Mouse (Mus musculus): ENCODE data around the gene Hist1h4n. TPM values are rescaled to one million over a fixed set of nuclear protein-coding genes. Genes with fewer than 3 reads are reported as not detected.
"Not testable (repeated sequence)": the region's sequence is repeated elsewhere in the genome, so short reads cannot be mapped to it uniquely, and the experiment has no call there.

Gene Hist1h4n
- 9.7 and 10.0 TPM in 2 replicates for polyA plus RNA-seq (2016; fragmentation: Nextera tagmentation; extraction: Ambion mirVana)

DNA sequence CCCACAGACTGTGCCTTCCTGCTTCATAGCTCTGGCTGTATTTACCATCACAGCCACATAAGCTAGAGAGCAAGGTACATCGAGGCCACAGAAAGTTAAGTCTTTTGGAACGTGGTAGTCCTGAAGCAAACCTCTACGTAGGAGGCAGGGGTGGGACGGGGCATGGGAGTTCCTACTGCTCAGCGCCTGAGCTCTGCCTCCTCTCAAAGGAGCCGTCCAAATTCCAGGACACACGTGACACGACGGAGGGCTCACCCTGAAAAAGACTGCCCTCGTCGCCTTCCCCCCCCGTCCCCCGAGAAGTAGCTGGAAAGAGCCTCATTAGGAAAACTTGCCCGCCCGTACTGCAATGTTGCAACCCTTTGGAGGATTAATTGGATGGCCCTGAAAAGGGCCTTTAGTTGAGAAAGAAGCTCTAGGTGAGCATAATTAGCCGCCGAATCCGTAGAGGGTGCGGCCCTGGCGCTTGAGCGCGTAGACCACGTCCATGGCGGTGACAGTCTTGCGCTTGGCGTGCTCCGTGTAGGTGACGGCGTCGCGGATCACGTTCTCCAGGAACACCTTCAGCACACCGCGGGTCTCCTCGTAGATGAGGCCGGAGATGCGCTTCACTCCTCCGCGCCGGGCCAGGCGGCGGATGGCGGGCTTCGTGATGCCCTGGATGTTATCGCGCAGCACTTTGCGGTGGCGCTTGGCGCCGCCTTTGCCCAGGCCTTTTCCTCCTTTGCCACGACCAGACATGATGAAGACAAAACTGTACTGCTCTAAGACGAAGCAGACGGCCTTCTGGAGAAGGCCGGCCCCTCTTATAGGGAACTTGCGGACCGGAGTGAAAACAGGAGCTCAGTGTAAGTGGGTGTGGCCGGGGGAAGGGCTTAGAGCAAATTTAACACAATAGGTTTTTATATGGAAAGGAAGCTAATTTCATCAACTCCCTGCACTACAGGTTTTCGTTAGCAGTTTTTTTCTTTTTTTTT, at the start of gene Hist1h4n:
Gene Hist1h4n (minus strand): TSS at position 779 of the 977 bp plus-strand sequence.
- not testable (repeated sequence) for DNase-seq (ENCODE audit: low spot score); H3K4me1 ChIP-seq (replicated peaks); H3K36me3 ChIP-seq; H3K27me3 ChIP-seq (ENCODE audit: insufficient read depth, poor library complexity, severe bottlenecking); H3K9me3 ChIP-seq
- Histone ChIP-seq H3K4me3 (peak within 1 kb of the TSS; percentile 34), H3K27ac (peak within 1 kb of the TSS; percentile 62)
- under 1% methylated on average over 30 of the region's 58 CpGs for WGBS

- DNase-seq (ENCODE audit: low spot score), result no peak
- H3K9me3 ChIP-seq, result no peaks in the 10 kb centered on the region
- 88% methylated on average over 6 of the region's 6 CpGs for WGBS
- no peak overlapping the region for H3K27ac ChIP-seq
- H3K4me3 ChIP-seq, result no peak overlapping the region
- no peaks in the 10 kb centered on the region for H3K36me3 ChIP-seq
- no peaks in the 10 kb centered on the region; the same call in 1 of the 2 replicates for H3K4me1 ChIP-seq (replicated peaks)
- H3K27me3 ChIP-seq (ENCODE audit: insufficient read depth, poor library complexity, severe bottlenecking), result no peaks in the 10 kb centered on the region
These were observed 48.7 kb upstream of the Hist1h4n start for GRCm38 (mm10) chr13:21880735-21881134.

DNA sequence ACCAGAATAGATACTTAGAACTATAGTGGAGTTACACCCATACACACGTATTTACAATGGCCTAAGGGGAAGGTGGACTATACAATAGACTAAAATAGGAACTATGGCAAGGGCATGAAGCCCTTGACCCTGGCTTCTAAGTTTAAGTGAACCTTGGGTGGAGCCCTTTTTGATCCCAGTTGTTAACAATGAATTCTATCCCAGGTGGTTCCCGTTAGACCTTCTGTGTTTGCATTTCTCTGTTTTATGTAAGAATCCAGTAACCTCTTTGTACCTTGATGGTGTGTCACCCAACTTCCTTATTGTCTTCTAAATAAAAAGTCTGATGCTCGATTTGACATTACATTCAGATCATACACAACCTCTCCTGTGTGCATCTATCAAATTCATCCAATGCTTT, 33.5 kb upstream of the Hist1h4n start:
- WGBS, result 80% methylated on average over 3 of the region's 3 CpGs
- H3K27ac ChIP-seq; H3K9me3 ChIP-seq; H3K4me3 ChIP-seq; H3K4me1 ChIP-seq (replicated peaks); H3K36me3 ChIP-seq; DNase-seq (ENCODE audit: low spot score); H3K27me3 ChIP-seq (ENCODE audit: insufficient read depth, poor library complexity, severe bottlenecking): not testable (repeated sequence)

- Histone ChIP-seq H3K36me3 (no peaks in the 10 kb centered on the region), H3K9me3 (no peaks in the 10 kb centered on the region), H3K4me3 (no peak overlapping the region), H3K27me3 (ENCODE audit: insufficient read depth, poor library complexity, severe bottlenecking) (0 out of 2 replicates have a peak, but pooled peaks cover 4% of the 10 kb centered on the region), H3K4me1 (replicated peaks) (peaks cover 7% of the 10 kb centered on the region), H3K27ac (no peak overlapping the region)
- peak; percentile 46 for DNase-seq (ENCODE audit: low spot score)
- 18% methylated on average over 5 of the region's 5 CpGs for WGBS
These were observed 29.6 kb upstream of the Hist1h4n start for GRCm38 (mm10) chr13:21861608-21862007.

- under 1% methylated on average over 15 of the region's 15 CpGs for WGBS
- no peaks in the 10 kb centered on the region for H3K36me3 ChIP-seq
- H3K4me3 ChIP-seq, result peak overlapping the region; percentile 62
- no peaks in the 10 kb centered on the region for H3K9me3 ChIP-seq
- peak overlapping the region; percentile 75; the same call in 1 of the 2 replicates for H3K27ac ChIP-seq
- H3K4me1 ChIP-seq (replicated peaks), result no peaks in the 10 kb centered on the region
- DNase-seq (ENCODE audit: low spot score), result peak; percentile 50
- 0 out of 2 replicates have a peak, but pooled peaks cover 4% of the 10 kb centered on the region for H3K27me3 ChIP-seq (ENCODE audit: insufficient read depth, poor library complexity, severe bottlenecking)
These were observed 23.7 kb upstream of the Hist1h4n start for GRCm38 (mm10) chr13:21855698-21856162.

DNA sequence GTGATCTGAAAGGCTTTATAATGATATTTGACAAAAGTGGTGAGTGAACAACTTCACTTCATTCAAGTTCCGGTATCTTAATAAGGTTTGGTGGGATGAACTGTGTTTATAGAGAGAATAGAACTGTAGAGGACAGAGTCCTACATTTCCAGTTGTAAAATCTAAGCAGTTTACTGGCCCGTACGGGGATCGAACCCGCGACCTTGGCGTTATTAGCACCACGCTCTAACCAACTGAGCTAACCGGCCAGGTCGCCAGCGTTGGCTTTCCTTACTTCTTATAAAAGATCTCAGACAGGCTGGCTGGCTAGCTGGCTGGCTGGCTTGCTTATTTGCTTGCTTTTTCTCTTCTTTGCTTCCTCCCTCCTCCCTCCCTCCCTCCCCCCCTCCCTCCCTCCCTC, 23.1 kb upstream of the Hist1h4n start:
- peak; percentile 90 for DNase-seq (ENCODE audit: low spot score)
- 0 out of 2 replicates have a peak, but pooled peaks cover 4% of the 10 kb centered on the region for H3K27me3 ChIP-seq (ENCODE audit: insufficient read depth, poor library complexity, severe bottlenecking)
- H3K9me3 ChIP-seq, result no peaks in the 10 kb centered on the region
- H3K4me1 ChIP-seq (replicated peaks), result no peaks in the 10 kb centered on the region
- peak overlapping the region; percentile 62 for H3K4me3 ChIP-seq
- no peak overlapping the region; the same call in 1 of the 2 replicates for H3K27ac ChIP-seq
- WGBS, result 1% methylated on average over 11 of the region's 11 CpGs
- no peaks in the 10 kb centered on the region for H3K36me3 ChIP-seq

DNA sequence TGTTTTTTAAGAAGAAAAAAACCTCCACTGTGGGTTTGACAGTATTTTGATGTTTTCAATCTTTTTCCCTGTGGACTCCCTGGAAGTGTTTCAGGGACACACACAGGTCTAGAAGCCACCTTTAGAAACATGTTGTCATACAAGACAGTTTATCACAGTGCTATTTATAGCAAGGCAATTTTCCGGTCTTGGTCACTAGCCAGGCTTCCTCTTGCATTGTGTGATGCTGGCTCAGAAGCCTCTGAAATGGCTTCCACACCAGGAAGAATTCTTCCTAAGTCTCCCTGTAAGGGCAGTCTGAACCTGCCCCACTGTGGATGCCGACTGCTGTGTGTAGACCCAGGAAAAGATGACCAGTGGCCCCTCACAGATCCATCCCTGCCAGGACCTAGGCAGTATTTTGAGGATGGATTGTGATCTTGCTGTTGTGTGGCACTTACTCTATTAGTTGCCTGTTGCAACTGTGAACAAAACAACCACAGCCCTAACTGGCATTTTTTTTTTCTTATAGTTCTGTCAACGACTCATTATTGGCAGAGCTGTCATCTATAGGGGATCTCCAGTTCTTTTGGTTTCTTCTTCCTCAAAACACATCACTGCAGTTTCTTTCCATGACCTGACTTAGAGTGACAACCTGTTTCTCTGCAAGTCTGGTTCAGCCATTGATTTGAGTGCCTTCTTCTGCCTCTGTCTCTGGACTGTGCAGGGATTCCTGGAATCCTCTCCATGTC, 20.4 kb upstream of the Hist1h4n start:
- Histone ChIP-seq H3K36me3 (no peaks in the 10 kb centered on the region), H3K27ac (no peak overlapping the region), H3K4me3 (no peak overlapping the region), H3K27me3 (ENCODE audit: insufficient read depth, poor library complexity, severe bottlenecking) (no peaks in the 10 kb centered on the region), H3K4me1 (replicated peaks) (no peaks in the 10 kb centered on the region), H3K9me3 (no peaks in the 10 kb centered on the region)
- no peak for DNase-seq (ENCODE audit: low spot score)
- WGBS, result 70% methylated on average over 3 of the region's 3 CpGs

GRCm38 (mm10) chr13:21850696-21851095, 18.7 kb upstream of the Hist1h4n start:
- not testable (repeated sequence) for H3K9me3 ChIP-seq; H3K36me3 ChIP-seq; H3K4me3 ChIP-seq; H3K4me1 ChIP-seq (replicated peaks); H3K27me3 ChIP-seq (ENCODE audit: insufficient read depth, poor library complexity, severe bottlenecking); H3K27ac ChIP-seq; DNase-seq (ENCODE audit: low spot score)
- WGBS, result 42% methylated on average over 1 of the region's 1 CpGs

DNA sequence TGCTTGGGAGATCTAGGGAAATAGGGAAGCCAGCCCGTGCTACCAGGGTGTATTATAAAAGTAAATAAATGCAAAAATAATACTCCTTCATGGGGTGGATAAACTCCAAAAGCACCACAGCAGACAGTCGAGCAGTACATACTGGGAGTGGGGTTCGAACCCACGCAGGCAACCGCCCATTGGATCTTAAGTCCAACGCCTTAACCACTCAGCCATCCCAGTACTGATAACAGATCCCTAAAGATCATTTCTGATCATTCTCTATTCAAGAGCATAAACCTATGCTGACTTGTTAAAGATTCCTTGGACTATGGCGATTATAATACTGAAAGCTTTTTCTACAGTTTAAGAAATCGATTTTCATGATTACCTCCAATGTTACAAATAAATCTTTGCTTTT, 15.9 kb upstream of the Hist1h4n start:
- Histone ChIP-seq H3K27me3 (ENCODE audit: insufficient read depth, poor library complexity, severe bottlenecking) (no peaks in the 10 kb centered on the region), H3K4me3 (peak overlapping the region; percentile 21; the same call in 1 of the 2 replicates), H3K27ac (no peak overlapping the region), H3K9me3 (no peaks in the 10 kb centered on the region), H3K36me3 (no peaks in the 10 kb centered on the region), H3K4me1 (replicated peaks) (no peaks in the 10 kb centered on the region)
- peak; percentile 18 for DNase-seq (ENCODE audit: low spot score)
- 14% methylated on average over 8 of the region's 8 CpGs for WGBS

DNA sequence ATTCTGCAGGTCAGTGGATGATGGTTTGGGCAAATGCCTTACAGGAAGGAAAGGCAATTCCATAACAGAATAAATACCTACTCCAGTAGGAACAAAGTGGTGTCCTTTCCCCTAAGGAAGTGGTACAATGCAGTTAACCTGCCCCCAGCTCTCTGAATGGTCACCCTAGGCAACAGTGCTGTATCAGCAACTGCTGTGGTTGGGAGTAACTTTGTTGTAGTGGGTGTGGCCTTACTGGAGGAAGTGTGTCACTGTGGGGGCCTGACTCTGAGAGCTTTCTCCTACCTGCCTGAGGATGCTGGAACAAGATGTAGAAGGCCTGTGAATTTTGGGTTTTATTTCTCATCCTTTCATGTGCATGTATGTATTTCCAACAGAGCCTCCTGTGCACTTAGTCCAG, 14.4 kb upstream of the Hist1h4n start:
- not testable (repeated sequence) for H3K27me3 ChIP-seq (ENCODE audit: insufficient read depth, poor library complexity, severe bottlenecking); DNase-seq (ENCODE audit: low spot score); H3K27ac ChIP-seq; H3K4me3 ChIP-seq; H3K4me1 ChIP-seq (replicated peaks); H3K36me3 ChIP-seq; H3K9me3 ChIP-seq

- no CpG with 5 or more reads among the region's 4 CpGs for WGBS
- DNase-seq (ENCODE audit: low spot score); H3K27me3 ChIP-seq (ENCODE audit: insufficient read depth, poor library complexity, severe bottlenecking): not testable (repeated sequence)
These were observed 8.5 kb upstream of the Hist1h4n start for GRCm38 (mm10) chr13:21840508-21840907.

GRCm38 (mm10) chr13:21833461-21833860, 1.5 kb upstream of the Hist1h4n start, which contains the start of the genes Hist1h2ap and Hist1h2br:
Gene Hist1h2ap (minus strand): TSS chr13:21833507.
Gene Hist1h2br (plus strand): TSS chr13:21833743.
- not testable (repeated sequence) for H3K27me3 ChIP-seq (ENCODE audit: insufficient read depth, poor library complexity, severe bottlenecking); H3K4me3 ChIP-seq; DNase-seq (ENCODE audit: low spot score); H3K27ac ChIP-seq; H3K36me3 ChIP-seq; H3K9me3 ChIP-seq; H3K4me1 ChIP-seq (replicated peaks)
- WGBS, result no CpG with 5 or more reads among the region's 24 CpGs

More at GRCm38 (mm10) chr13:21840508-21840907, 8.5 kb upstream of the Hist1h4n start:
- not testable (repeated sequence) for H3K4me3 ChIP-seq; H3K4me1 ChIP-seq (replicated peaks); H3K27ac ChIP-seq; H3K9me3 ChIP-seq; H3K36me3 ChIP-seq

Data from hindbrain, embryonic 10.5 days (tissue).